Mouse (Mus musculus) liver, adult 2 months (tissue): ENCODE measurements around the gene Pds5a.

ENCODE experiments used
- CTCF ChIP-seq: fragments of 200-500 bp; IDR thresholded peaks from 2 replicates; pipeline ENCODE4 v1.5.1; 2011; ENCODE audit warnings: low read depth, low read length, control low read depth
- POLR2A ChIP-seq: fragments of 200-500 bp; IDR thresholded peaks from 2 replicates; pipeline ENCODE4 v1.6.1; 2011; ENCODE audit warnings: low read length, control low read depth; ENCODE audit not compliant: insufficient read depth; ENCODE audit errors: extremely low read depth

- TF ChIP-seq CTCF, result no peak
- no peak for TF ChIP-seq POLR2A
Measured at GRCm38 (mm10) chr5:65590199-65590598, 107.9 kb downstream of the Pds5a start.
